Mouse (Mus musculus): Measurements from ENCODE around the gene Pik3r5. TPM values are rescaled to one million over a fixed set of nuclear protein-coding genes. Genes with fewer than 3 reads are reported as not detected.

Gene Pik3r5
- polyA plus RNA-seq, 1 experiment from 2014 or later, result 0.81 TPM

- 0 out of 2 replicates have a peak, but pooled peaks cover 2% of the 10 kb centered on the region for H3K4me1 ChIP-seq (replicated peaks; ENCODE audit: control insufficient read depth, insufficient read depth, low read length)
- no peak overlapping the region for H3K9ac ChIP-seq (ENCODE audit: low read length)
- WGBS, result 89% methylated on average over 2 of the region's 2 CpGs
- no peak overlapping the region for H3K4me2 ChIP-seq (ENCODE audit: low read depth, low read length, severe bottlenecking)
- no peaks in the 10 kb centered on the region for H3K36me3 ChIP-seq (ENCODE audit: control insufficient read depth, insufficient read depth, low read length)
- H3K9me3 ChIP-seq (ENCODE audit: control insufficient read depth, low read length), result no peaks in the 10 kb centered on the region
- DNase-seq (ENCODE audit: low spot score) (no peak), ATAC-seq (replicated peaks; ENCODE audit: low FRiP score) (no peak)
- no peak overlapping the region for H3K4me3 ChIP-seq (ENCODE audit: low read depth, low read length)
- no peaks in the 10 kb centered on the region for H3K27me3 ChIP-seq (ENCODE audit: control insufficient read depth, insufficient read depth, low read length)
- H3K27ac ChIP-seq (ENCODE audit: low read depth, low read length), result no peak overlapping the region
Measured at GRCm38 (mm10) chr11:68447242-68447641, 15.3 kb downstream of the Pik3r5 start.

- 84% methylated on average over 7 of the region's 7 CpGs for whole genome bisulfite sequencing
Measured at GRCm38 (mm10) chr11:68448356-68448755, 16.4 kb downstream of the Pik3r5 start.

GRCm38 (mm10) chr11:68451282-68451735 lies 19.4 kb downstream of the Pik3r5 start:
- Histone ChIP-seq H3K27me3 (ENCODE audit: control insufficient read depth, insufficient read depth, low read length) (no peaks in the 10 kb centered on the region), H3K9me3 (ENCODE audit: control insufficient read depth, low read length) (no peaks in the 10 kb centered on the region), H3K27ac (ENCODE audit: low read depth, low read length) (no peak overlapping the region), H3K4me3 (ENCODE audit: low read depth, low read length) (no peak overlapping the region), H3K4me1 (replicated peaks; ENCODE audit: control insufficient read depth, insufficient read depth, low read length) (0 out of 2 replicates have a peak, but pooled peaks cover 3% of the 10 kb centered on the region), H3K4me2 (ENCODE audit: low read depth, low read length, severe bottlenecking) (no peak overlapping the region), H3K9ac (ENCODE audit: low read length) (no peak overlapping the region), H3K36me3 (ENCODE audit: control insufficient read depth, insufficient read depth, low read length) (no peaks in the 10 kb centered on the region)
- ATAC-seq (replicated peaks; ENCODE audit: low FRiP score) (no peak), DNase-seq (ENCODE audit: low spot score) (no peak)
- WGBS, result 72% methylated on average over 10 of the region's 10 CpGs

More at GRCm38 (mm10) chr11:68448356-68448755, 16.4 kb downstream of the Pik3r5 start:
- Histone ChIP-seq H3K4me2 (ENCODE audit: low read depth, low read length, severe bottlenecking) (no peak overlapping the region), H3K27me3 (ENCODE audit: control insufficient read depth, insufficient read depth, low read length) (no peaks in the 10 kb centered on the region), H3K9me3 (ENCODE audit: control insufficient read depth, low read length) (no peaks in the 10 kb centered on the region), H3K36me3 (ENCODE audit: control insufficient read depth, insufficient read depth, low read length) (no peaks in the 10 kb centered on the region), H3K9ac (ENCODE audit: low read length) (no peak overlapping the region), H3K27ac (ENCODE audit: low read depth, low read length) (no peak overlapping the region), H3K4me1 (replicated peaks; ENCODE audit: control insufficient read depth, insufficient read depth, low read length) (0 out of 2 replicates have a peak, but pooled peaks cover 3% of the 10 kb centered on the region), H3K4me3 (ENCODE audit: low read depth, low read length) (no peak overlapping the region)
- ATAC-seq (replicated peaks; ENCODE audit: low FRiP score) (no peak), DNase-seq (ENCODE audit: low spot score) (no peak)

- Histone ChIP-seq H3K9ac (ENCODE audit: low read length) (no peak overlapping the region), H3K4me2 (ENCODE audit: low read depth, low read length, severe bottlenecking) (no peak overlapping the region), H3K9me3 (ENCODE audit: control insufficient read depth, low read length) (no peaks in the 10 kb centered on the region), H3K27ac (ENCODE audit: low read depth, low read length) (no peak overlapping the region), H3K4me3 (ENCODE audit: low read depth, low read length) (no peak overlapping the region), H3K27me3 (ENCODE audit: control insufficient read depth, insufficient read depth, low read length) (no peaks in the 10 kb centered on the region), H3K36me3 (ENCODE audit: control insufficient read depth, insufficient read depth, low read length) (no peaks in the 10 kb centered on the region), H3K4me1 (replicated peaks; ENCODE audit: control insufficient read depth, insufficient read depth, low read length) (0 out of 2 replicates have a peak, but pooled peaks cover 3% of the 10 kb centered on the region)
- DNase-seq (ENCODE audit: low spot score) (no peak), ATAC-seq (replicated peaks; ENCODE audit: low FRiP score) (no peak)
- WGBS, result 72% methylated on average over 5 of the region's 5 CpGs
Measured at GRCm38 (mm10) chr11:68451747-68452405, 20.0 kb downstream of the Pik3r5 start.

GRCm38 (mm10) chr11:68452740-68453139 lies 20.8 kb downstream of the Pik3r5 start:
- H3K4me2 ChIP-seq (ENCODE audit: low read depth, low read length, severe bottlenecking), result no peak overlapping the region
- DNase-seq (ENCODE audit: low spot score) (no peak), ATAC-seq (replicated peaks; ENCODE audit: low FRiP score) (no peak)
- H3K9me3 ChIP-seq (ENCODE audit: control insufficient read depth, low read length), result no peaks in the 10 kb centered on the region
- H3K9ac ChIP-seq (ENCODE audit: low read length), result no peak overlapping the region
- H3K27ac ChIP-seq (ENCODE audit: low read depth, low read length), result no peak overlapping the region
- no peak overlapping the region for H3K4me3 ChIP-seq (ENCODE audit: low read depth, low read length)
- no peaks in the 10 kb centered on the region for H3K36me3 ChIP-seq (ENCODE audit: control insufficient read depth, insufficient read depth, low read length)
- H3K27me3 ChIP-seq (ENCODE audit: control insufficient read depth, insufficient read depth, low read length), result no peaks in the 10 kb centered on the region
- 95% methylated on average over 8 of the region's 8 CpGs for WGBS
- H3K4me1 ChIP-seq (replicated peaks; ENCODE audit: control insufficient read depth, insufficient read depth, low read length), result 0 out of 2 replicates have a peak, but pooled peaks cover 3% of the 10 kb centered on the region

GRCm38 (mm10) chr11:68453301-68453700 lies 21.4 kb downstream of the Pik3r5 start:
- no peaks in the 10 kb centered on the region for H3K9me3 ChIP-seq (ENCODE audit: control insufficient read depth, low read length)
- H3K27ac ChIP-seq (ENCODE audit: low read depth, low read length), result no peak overlapping the region
- DNase-seq (ENCODE audit: low spot score), result no peak
- WGBS, result 79% methylated on average over 6 of the region's 6 CpGs
- no peak overlapping the region for H3K4me3 ChIP-seq (ENCODE audit: low read depth, low read length)
- no peaks in the 10 kb centered on the region for H3K36me3 ChIP-seq (ENCODE audit: control insufficient read depth, insufficient read depth, low read length)
- 0 out of 2 replicates have a peak, but pooled peaks cover 3% of the 10 kb centered on the region for H3K4me1 ChIP-seq (replicated peaks; ENCODE audit: control insufficient read depth, insufficient read depth, low read length)
- no peaks in the 10 kb centered on the region for H3K27me3 ChIP-seq (ENCODE audit: control insufficient read depth, insufficient read depth, low read length)
- H3K9ac ChIP-seq (ENCODE audit: low read length), result no peak overlapping the region
- no peak overlapping the region for H3K4me2 ChIP-seq (ENCODE audit: low read depth, low read length, severe bottlenecking)
- no peak for ATAC-seq (replicated peaks; ENCODE audit: low FRiP score)

GRCm38 (mm10) chr11:68458086-68458485 lies 26.2 kb downstream of the Pik3r5 start:
- H3K27me3 ChIP-seq (ENCODE audit: control insufficient read depth, insufficient read depth, low read length), result no peaks in the 10 kb centered on the region
- H3K4me3 ChIP-seq (ENCODE audit: low read depth, low read length), result no peak overlapping the region
- H3K4me1 ChIP-seq (replicated peaks; ENCODE audit: control insufficient read depth, insufficient read depth, low read length), result no peaks in the 10 kb centered on the region
- H3K9me3 ChIP-seq (ENCODE audit: control insufficient read depth, low read length), result no peaks in the 10 kb centered on the region
- WGBS, result 80% methylated on average over 8 of the region's 8 CpGs
- no peak overlapping the region for H3K27ac ChIP-seq (ENCODE audit: low read depth, low read length)
- no peak overlapping the region for H3K4me2 ChIP-seq (ENCODE audit: low read depth, low read length, severe bottlenecking)
- no peak for ATAC-seq (replicated peaks; ENCODE audit: low FRiP score)
- DNase-seq (ENCODE audit: low spot score), result no peak
- no peaks in the 10 kb centered on the region for H3K36me3 ChIP-seq (ENCODE audit: control insufficient read depth, insufficient read depth, low read length)
- no peak overlapping the region for H3K9ac ChIP-seq (ENCODE audit: low read length)

- no peak for ATAC-seq (replicated peaks; ENCODE audit: low FRiP score)
- DNase-seq (ENCODE audit: low spot score), result no peak
- no peaks in the 10 kb centered on the region for H3K4me1 ChIP-seq (replicated peaks; ENCODE audit: control insufficient read depth, insufficient read depth, low read length)
- H3K4me3 ChIP-seq (ENCODE audit: low read depth, low read length), result no peak overlapping the region
- WGBS, result 85% methylated on average over 5 of the region's 5 CpGs
- H3K27me3 ChIP-seq (ENCODE audit: control insufficient read depth, insufficient read depth, low read length), result no peaks in the 10 kb centered on the region
- no peak overlapping the region for H3K9ac ChIP-seq (ENCODE audit: low read length)
- no peaks in the 10 kb centered on the region for H3K9me3 ChIP-seq (ENCODE audit: control insufficient read depth, low read length)
- H3K27ac ChIP-seq (ENCODE audit: low read depth, low read length), result no peak overlapping the region
- no peak overlapping the region for H3K4me2 ChIP-seq (ENCODE audit: low read depth, low read length, severe bottlenecking)
- H3K36me3 ChIP-seq (ENCODE audit: control insufficient read depth, insufficient read depth, low read length), result no peaks in the 10 kb centered on the region
Measured at GRCm38 (mm10) chr11:68459021-68459420, 27.1 kb downstream of the Pik3r5 start.

GRCm38 (mm10) chr11:68459486-68459885 lies 27.6 kb downstream of the Pik3r5 start:
- Histone ChIP-seq H3K4me1 (replicated peaks; ENCODE audit: control insufficient read depth, insufficient read depth, low read length) (no peaks in the 10 kb centered on the region), H3K36me3 (ENCODE audit: control insufficient read depth, insufficient read depth, low read length) (no peaks in the 10 kb centered on the region), H3K9ac (ENCODE audit: low read length) (no peak overlapping the region), H3K4me3 (ENCODE audit: low read depth, low read length) (no peak overlapping the region), H3K27me3 (ENCODE audit: control insufficient read depth, insufficient read depth, low read length) (no peaks in the 10 kb centered on the region), H3K4me2 (ENCODE audit: low read depth, low read length, severe bottlenecking) (no peak overlapping the region), H3K9me3 (ENCODE audit: control insufficient read depth, low read length) (no peaks in the 10 kb centered on the region), H3K27ac (ENCODE audit: low read depth, low read length) (no peak overlapping the region)
- no peak for ATAC-seq (replicated peaks; ENCODE audit: low FRiP score)
- no peak for DNase-seq (ENCODE audit: low spot score)
- WGBS, result 91% methylated on average over 5 of the region's 5 CpGs

Measured in forebrain, embryonic 11.5 days (tissue).